Mouse (Mus musculus) frontal cortex, postnatal 36 days (tissue): Measurements from ENCODE around the gene Prrc2a.

ENCODE experiments used
- DNase-seq, 2 experiments: peaks; one replicate each; pipeline ENCODE4 v3.0.0; 2022; ENCODE audit warnings: low spot score in 2 of 2

The Prrc2a gene

DNA sequence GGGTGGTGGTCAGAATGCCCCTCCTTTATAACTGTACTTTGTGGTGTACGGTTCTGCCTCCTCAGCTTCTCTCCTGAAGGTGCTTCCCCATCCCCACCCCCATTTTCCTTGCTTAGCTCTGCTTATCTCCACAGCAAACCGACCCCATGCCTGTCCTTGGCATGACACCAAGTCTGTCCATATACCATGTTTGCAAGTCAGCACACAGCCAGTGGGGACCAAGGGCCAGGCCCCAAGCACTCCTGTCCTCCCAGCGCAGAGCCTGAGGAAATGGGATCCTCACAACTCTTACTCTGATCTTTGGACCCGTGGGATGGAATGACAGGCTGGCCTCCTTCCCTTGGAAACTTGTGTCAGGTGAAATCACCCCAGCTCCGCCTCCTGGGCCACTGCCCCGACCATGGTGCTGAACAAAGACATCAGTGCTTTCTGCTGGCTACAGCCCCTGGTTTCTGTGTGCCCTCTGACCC, 61.4 kb downstream of the Prrc2a start:
- no peak for DNase-seq

DNA sequence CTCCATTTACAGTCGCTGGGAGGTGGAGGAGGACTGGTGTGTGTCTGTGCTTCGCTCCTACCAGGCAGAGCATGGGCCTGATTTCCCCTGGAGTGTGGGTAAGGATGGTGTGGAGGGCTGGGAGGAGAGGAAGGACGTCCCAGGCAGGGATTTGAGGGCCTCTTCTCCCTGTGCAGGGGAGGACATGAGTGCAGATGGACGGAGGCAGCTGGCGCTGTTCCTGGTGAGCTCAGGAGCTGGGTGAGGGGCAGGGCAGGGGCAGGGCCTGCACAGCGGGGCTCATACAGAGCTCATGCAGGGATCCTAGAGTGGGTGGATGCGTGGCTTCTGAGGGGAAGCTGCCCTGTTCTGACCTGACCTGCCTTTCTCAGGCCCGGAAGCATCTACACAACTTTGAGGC, 62.4 kb downstream of the Prrc2a start:
- no peak for DNase-seq

DNA sequence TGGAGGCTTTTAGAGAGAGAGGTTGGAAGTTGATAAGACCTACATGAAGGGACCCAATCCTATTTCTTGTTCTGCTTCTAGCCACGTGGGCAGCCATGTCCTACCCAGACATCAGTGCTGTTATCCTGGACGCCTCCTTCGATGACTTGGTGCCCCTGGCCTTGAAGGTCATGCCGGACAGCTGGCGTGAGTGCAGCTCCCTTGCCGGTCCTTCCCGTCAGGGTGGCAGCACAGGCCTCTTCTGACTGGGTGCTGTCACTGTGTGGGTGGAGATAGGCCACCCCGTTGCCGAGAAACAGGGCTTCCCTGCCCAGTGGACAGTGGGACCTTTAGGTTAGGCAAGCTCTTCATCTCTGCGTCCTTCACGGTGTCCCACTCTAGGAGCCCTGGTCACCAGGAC, 63.5 kb downstream of the Prrc2a start:
- DNase-seq = no peak

DNA sequence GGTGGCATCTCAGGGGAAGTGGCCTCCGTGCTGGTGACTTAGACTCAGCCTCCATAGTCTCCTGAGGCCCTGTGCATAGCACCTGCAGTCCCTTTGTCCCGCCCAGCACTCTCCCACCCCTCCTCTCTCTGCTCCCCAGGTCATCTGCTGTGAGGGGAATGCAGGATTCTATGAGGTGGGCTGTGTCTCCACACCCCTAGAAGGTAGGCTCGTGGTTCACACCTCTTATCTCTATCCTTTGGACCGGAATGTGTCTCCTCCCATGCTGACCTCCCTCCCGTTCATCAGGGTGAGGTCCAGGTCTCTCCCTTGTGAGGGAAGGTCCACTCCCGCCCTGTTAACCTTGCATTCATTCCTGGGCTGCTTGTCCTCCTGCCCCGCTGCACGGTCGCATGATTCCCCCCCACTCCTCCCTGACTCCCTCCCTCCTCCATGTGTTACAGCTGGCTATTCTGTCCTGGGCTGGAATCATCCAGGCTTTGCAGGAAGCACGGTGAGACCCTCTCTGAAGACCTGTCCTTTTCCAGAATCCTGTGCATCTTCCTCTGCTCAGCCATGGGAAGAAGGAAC, 64.4 kb downstream of the Prrc2a start:
- DNase-seq = no peak
